Mouse (Mus musculus): ENCODE data around the gene Cd247. TPM values are rescaled to one million over a fixed set of nuclear protein-coding genes. Genes with fewer than 3 reads are reported as not detected.

Cd247 gene
- polyA plus RNA-seq, 1 experiment from 2014 or later, result 0.32 TPM

GRCm38 (mm10) chr1:165903596-165903995 lies 115.1 kb downstream of the Cd247 start:
- WGBS (ENCODE audit: insufficient replicate concordance), result 73% methylated on average over 1 of the region's 1 CpGs
- ATAC-seq, result no peak
- Histone ChIP-seq H3K27me3 (replicated peaks) (no peaks in the 10 kb centered on the region), H3K9me3 (replicated peaks) (no peaks in the 10 kb centered on the region), H3K4me3 (no peak overlapping the region), H3K9ac (no peak overlapping the region), H3K27ac (no peak overlapping the region), H3K4me2 (no peak overlapping the region), H3K4me1 (no peaks in the 10 kb centered on the region), H3K36me3 (peaks cover 32% of the 10 kb centered on the region)

- Histone ChIP-seq H3K4me1 (no peaks in the 10 kb centered on the region), H3K4me3 (no peak overlapping the region), H3K9me3 (replicated peaks) (no peaks in the 10 kb centered on the region), H3K27me3 (replicated peaks) (no peaks in the 10 kb centered on the region), H3K4me2 (no peak overlapping the region), H3K27ac (no peak overlapping the region), H3K9ac (no peak overlapping the region), H3K36me3 (peaks cover 19% of the 10 kb centered on the region)
- no peak for ATAC-seq
- WGBS (ENCODE audit: insufficient replicate concordance), result 68% methylated on average over 2 of the region's 2 CpGs
These were observed 119.7 kb downstream of the Cd247 start for GRCm38 (mm10) chr1:165908153-165908552.

GRCm38 (mm10) chr1:165908806-165909205 lies 120.3 kb downstream of the Cd247 start:
- 68% methylated on average over 3 of the region's 3 CpGs for WGBS (ENCODE audit: insufficient replicate concordance)
- no peak overlapping the region for H3K4me3 ChIP-seq
- ATAC-seq, result no peak; the same call in 1 of the 2 replicates
- H3K27ac ChIP-seq, result no peak overlapping the region
- no peak overlapping the region for H3K4me2 ChIP-seq
- no peak overlapping the region for H3K9ac ChIP-seq
- H3K9me3 ChIP-seq (replicated peaks), result no peaks in the 10 kb centered on the region
- peaks cover 19% of the 10 kb centered on the region for H3K36me3 ChIP-seq
- H3K4me1 ChIP-seq, result no peaks in the 10 kb centered on the region
- no peaks in the 10 kb centered on the region for H3K27me3 ChIP-seq (replicated peaks)

- Histone ChIP-seq H3K9me3 (replicated peaks) (no peaks in the 10 kb centered on the region), H3K9ac (no peak overlapping the region), H3K4me3 (no peak overlapping the region), H3K4me2 (no peak overlapping the region), H3K27me3 (replicated peaks) (no peaks in the 10 kb centered on the region), H3K36me3 (peaks cover 19% of the 10 kb centered on the region), H3K4me1 (no peaks in the 10 kb centered on the region), H3K27ac (no peak overlapping the region)
- ATAC-seq, result no peak
- WGBS (ENCODE audit: insufficient replicate concordance), result 77% methylated on average over 3 of the region's 3 CpGs
These were observed 121.0 kb downstream of the Cd247 start for GRCm38 (mm10) chr1:165909471-165909870.

GRCm38 (mm10) chr1:165913720-165914415 lies 125.4 kb downstream of the Cd247 start:
- H3K27ac ChIP-seq, result no peak overlapping the region
- H3K36me3 ChIP-seq, result peaks cover 19% of the 10 kb centered on the region
- ATAC-seq, result no peak
- no peaks in the 10 kb centered on the region for H3K27me3 ChIP-seq (replicated peaks)
- no peak overlapping the region for H3K4me2 ChIP-seq
- H3K4me1 ChIP-seq, result no peaks in the 10 kb centered on the region
- H3K4me3 ChIP-seq, result no peak overlapping the region
- H3K9me3 ChIP-seq (replicated peaks), result no peaks in the 10 kb centered on the region
- WGBS (ENCODE audit: insufficient replicate concordance), result 71% methylated on average over 2 of the region's 2 CpGs
- no peak overlapping the region for H3K9ac ChIP-seq

- H3K4me3 ChIP-seq, result no peak overlapping the region
- H3K9ac ChIP-seq, result no peak overlapping the region
- no peak for ATAC-seq
- WGBS (ENCODE audit: insufficient replicate concordance), result 91% methylated on average over 2 of the region's 2 CpGs
- H3K4me2 ChIP-seq, result no peak overlapping the region
- no peaks in the 10 kb centered on the region for H3K27me3 ChIP-seq (replicated peaks)
- H3K27ac ChIP-seq, result no peak overlapping the region
- no peaks in the 10 kb centered on the region for H3K4me1 ChIP-seq
- no peaks in the 10 kb centered on the region for H3K9me3 ChIP-seq (replicated peaks)
- H3K36me3 ChIP-seq, result peaks cover 19% of the 10 kb centered on the region
These were observed 125.9 kb downstream of the Cd247 start for GRCm38 (mm10) chr1:165914416-165914801.

- Histone ChIP-seq H3K9me3 (replicated peaks) (no peaks in the 10 kb centered on the region), H3K4me1 (peaks cover 9% of the 10 kb centered on the region), H3K27me3 (replicated peaks) (no peaks in the 10 kb centered on the region), H3K9ac (no peak overlapping the region), H3K4me2 (no peak overlapping the region), H3K27ac (no peak overlapping the region), H3K36me3 (peaks cover 10% of the 10 kb centered on the region), H3K4me3 (no peak overlapping the region)
- ATAC-seq, result no peak
- 68% methylated on average over 3 of the region's 3 CpGs for WGBS (ENCODE audit: insufficient replicate concordance)
These were observed 132.5 kb downstream of the Cd247 start for GRCm38 (mm10) chr1:165921026-165921425.

GRCm38 (mm10) chr1:165922488-165922887 lies 134.0 kb downstream of the Cd247 start:
- H3K27me3 ChIP-seq (replicated peaks), result no peaks in the 10 kb centered on the region
- no peak for ATAC-seq
- no peak overlapping the region for H3K4me3 ChIP-seq
- H3K4me1 ChIP-seq, result peaks cover 12% of the 10 kb centered on the region
- WGBS (ENCODE audit: insufficient replicate concordance), result 83% methylated on average over 1 of the region's 1 CpGs
- H3K27ac ChIP-seq, result no peak overlapping the region
- no peak overlapping the region for H3K9ac ChIP-seq
- H3K9me3 ChIP-seq (replicated peaks), result no peaks in the 10 kb centered on the region
- H3K36me3 ChIP-seq, result no peaks in the 10 kb centered on the region
- H3K4me2 ChIP-seq, result no peak overlapping the region

- ATAC-seq, result no peak
- no peak overlapping the region for H3K27ac ChIP-seq
- 81% methylated on average over 2 of the region's 2 CpGs for WGBS (ENCODE audit: insufficient replicate concordance)
- H3K9me3 ChIP-seq (replicated peaks), result no peaks in the 10 kb centered on the region
- no peaks in the 10 kb centered on the region for H3K27me3 ChIP-seq (replicated peaks)
- H3K4me1 ChIP-seq, result peaks cover 14% of the 10 kb centered on the region
- no peak overlapping the region for H3K9ac ChIP-seq
- no peak overlapping the region for H3K4me3 ChIP-seq
- no peaks in the 10 kb centered on the region for H3K36me3 ChIP-seq
- no peak overlapping the region for H3K4me2 ChIP-seq
These were observed 136.7 kb downstream of the Cd247 start for GRCm38 (mm10) chr1:165925207-165925606.

Other genes starting within 250 kb of the Cd247 start
- gene Mpzl1, start 154.1 kb upstream of the Cd247 start, polyA plus RNA-seq (2016; fragmentation: Nextera tagmentation; extraction: Ambion mirVana), result 49.3 and 50.3 TPM in 2 replicates
- gene Rcsd1, start 78.9 kb upstream of the Cd247 start, polyA plus RNA-seq (2016; fragmentation: Nextera tagmentation; extraction: Ambion mirVana), result 10.7 and 10.8 TPM in 2 replicates
- 299 and 300 TPM in 2 replicates for gene Creg1, start 24.9 kb upstream of the Cd247 start, polyA plus RNA-seq (2016; fragmentation: Nextera tagmentation; extraction: Ambion mirVana)
- gene Pou2f1, start 214.0 kb downstream of the Cd247 start, polyA plus RNA-seq (2016; fragmentation: Nextera tagmentation; extraction: Ambion mirVana), result 4.9 and 5.8 TPM in 2 replicates